Mouse (Mus musculus): ENCODE data around the gene Mpped2.

GRCm38 (mm10) chr2:106832577-106832976 lies 139.5 kb downstream of the Mpped2 start:
- TF ChIP-seq CTCF (conservative IDR thresholded peaks at IDR 0.05; ENCODE audit: insufficient read depth, insufficient read length, low read depth, low read length) (no peak), POLR2A (IDR thresholded peaks at IDR 0.05; ENCODE audit: low read depth, low read length) (no peak)

Data from kidney, adult 2 months (tissue).